Mouse (Mus musculus) CH12.LX (cell line): ENCODE measurements around the gene Ulk4. TPM values are rescaled to one million over a fixed set of nuclear protein-coding genes. Genes with fewer than 3 reads are reported as not detected.

Experiments used
- DNase-seq: peaks from one replicate; pipeline ENCODE4 v3.0.0-alpha.2; 2013; ENCODE audit errors: extremely low read depth
- H3K27ac ChIP-seq: 2 replicates; pipeline ENCODE4 v1.5.1; 2012; ENCODE audit warnings: low read depth, mild to moderate bottlenecking, control low read depth, moderate library complexity; ENCODE audit not compliant: insufficient read depth
- H3K27me3 ChIP-seq: replicated peaks from 2 replicates; pipeline ENCODE3; 2012; ENCODE audit warnings: inconsistent platforms
- H3K36me3 ChIP-seq, 2 experiments: replicated peaks in 1 of 2; 2 replicates each; pipeline versions ENCODE3 to v1.6.1; 2012; ENCODE audit warnings: inconsistent platforms in 1 of 2, low read length in 1 of 2, mild to moderate bottlenecking in 1 of 2, mixed read lengths in 1 of 2, moderate library complexity in 1 of 2; ENCODE audit not compliant: control insufficient read depth in 1 of 2, insufficient read depth in 1 of 2
- H3K4me1 ChIP-seq, 2 experiments: 2 replicates each; pipeline ENCODE4 v1.6.1; 2012; ENCODE audit warnings: inconsistent platforms in 1 of 2, moderate library complexity in 1 of 2; ENCODE audit not compliant: insufficient read depth in 2 of 2, control insufficient read depth in 1 of 2
- H3K4me2 ChIP-seq: 2 replicates; pipeline ENCODE4 v1.6.1; 2012; ENCODE audit warnings: low read depth, mild to moderate bottlenecking, control low read depth; ENCODE audit not compliant: poor library complexity, insufficient read depth, severe bottlenecking
- H3K4me3 ChIP-seq, 3 experiments: fragments of 150-350 bp in 1 of 3; sonication (generic) in 1 of 3; replicated peaks in 1 of 3; 2 replicates each; pipeline versions ENCODE3 to v1.5.1; 2011 to 2012; ENCODE audit warnings: low read depth in 2 of 3, low read length in 2 of 3, mild to moderate bottlenecking in 2 of 3, moderate library complexity in 2 of 3, control low read depth in 1 of 3, improper control_type of control experiment in 1 of 3, inconsistent platforms in 1 of 3, mixed read lengths in 1 of 3; ENCODE audit not compliant: poor library complexity in 1 of 3
- H3K79me2 ChIP-seq: replicated peaks from 2 replicates; pipeline ENCODE4 v1.6.1; 2012; ENCODE audit warnings: mild to moderate bottlenecking, moderate library complexity; ENCODE audit not compliant: control insufficient read depth, poor library complexity, insufficient read depth, severe bottlenecking; ENCODE audit errors: extremely low read depth
- H3K9ac ChIP-seq: 2 replicates; pipeline ENCODE4 v1.6.1; 2012; ENCODE audit warnings: low read depth, mild to moderate bottlenecking, control low read depth, moderate library complexity; ENCODE audit not compliant: insufficient read depth
- H3K9me3 ChIP-seq: replicated peaks from 2 replicates; pipeline ENCODE3; 2012; ENCODE audit warnings: low read length, inconsistent platforms, mixed read lengths
- CHD1 ChIP-seq: IDR thresholded peaks from 2 replicates; pipeline ENCODE4 v1.6.1; 2012; ENCODE audit warnings: low read depth, low read length, improper control_type of control experiment, inconsistent platforms
- CHD2 ChIP-seq: IDR thresholded peaks from 2 replicates; pipeline ENCODE4 v1.6.1; 2011; ENCODE audit warnings: low read length, improper control_type of control experiment
- E2F4 ChIP-seq: IDR thresholded peaks from 2 replicates; pipeline ENCODE4 v1.6.1; 2011; ENCODE audit warnings: low read depth, low read length, improper control_type of control experiment; ENCODE audit not compliant: insufficient replicate concordance
- GABPA ChIP-seq: IDR thresholded peaks from 2 replicates; pipeline ENCODE4 v1.6.1; 2012; ENCODE audit warnings: low read depth, low read length, improper control_type of control experiment, inconsistent platforms; ENCODE audit not compliant: insufficient replicate concordance
- IRF4 ChIP-seq: IDR thresholded peaks from 2 replicates; pipeline ENCODE4 v1.6.1; 2014; ENCODE audit warnings: low read depth, mild to moderate bottlenecking, inconsistent platforms, low read length, improper control_type of control experiment
- JUN ChIP-seq: IDR thresholded peaks from 2 replicates; pipeline ENCODE4 v1.6.1; 2011; ENCODE audit warnings: low read depth, mild to moderate bottlenecking, low read length, improper control_type of control experiment, moderate library complexity; ENCODE audit not compliant: insufficient read depth
- JUND ChIP-seq: conservative IDR thresholded peaks from 2 replicates; pipeline ENCODE4 v1.6.1; 2011; ENCODE audit warnings: low read depth, low read length, improper control_type of control experiment
- KAT2A ChIP-seq: IDR thresholded peaks from 2 replicates; pipeline ENCODE4 v1.6.1; 2012; ENCODE audit warnings: low read length, improper control_type of control experiment, inconsistent platforms; ENCODE audit not compliant: insufficient replicate concordance
- MAFK ChIP-seq: IDR thresholded peaks from 2 replicates; pipeline ENCODE4 v1.6.1; 2011; ENCODE audit warnings: low read length, improper control_type of control experiment; ENCODE audit not compliant: insufficient replicate concordance
- MAX ChIP-seq: IDR thresholded peaks from 2 replicates; pipeline ENCODE4 v1.6.1; 2011; ENCODE audit warnings: low read length, improper control_type of control experiment
- MEF2A ChIP-seq: IDR thresholded peaks from 2 replicates; pipeline ENCODE4 v1.6.1; 2014; ENCODE audit warnings: low read depth, mild to moderate bottlenecking, inconsistent platforms, low read length, improper control_type of control experiment, borderline replicate concordance
- MYC ChIP-seq: IDR thresholded peaks from 2 replicates; pipeline ENCODE4 v1.6.1; 2011; ENCODE audit warnings: low read depth, mild to moderate bottlenecking, improper control_type of control experiment, low read length
- NELFE ChIP-seq: IDR thresholded peaks from 2 replicates; pipeline ENCODE4 v1.6.1; 2011; ENCODE audit warnings: low read depth, low read length, improper control_type of control experiment
- PAX5 ChIP-seq: IDR thresholded peaks from 2 replicates; pipeline ENCODE4 v1.6.1; 2012; ENCODE audit warnings: low read length, inconsistent platforms, mixed read lengths
- POLR2A ChIP-seq: IDR thresholded peaks from 2 replicates; pipeline ENCODE4 v1.6.1; 2011; ENCODE audit warnings: low read depth, mild to moderate bottlenecking, improper control_type of control experiment, low read length
- RCOR1 ChIP-seq: conservative IDR thresholded peaks from 2 replicates; pipeline ENCODE4 v1.6.1; 2012; ENCODE audit warnings: low read depth, mild to moderate bottlenecking, inconsistent platforms, low read length, improper control_type of control experiment
- SIN3A ChIP-seq: IDR thresholded peaks from 2 replicates; pipeline ENCODE4 v1.6.1; 2012; ENCODE audit warnings: low read length, improper control_type of control experiment, inconsistent platforms
- SMC3 ChIP-seq: IDR thresholded peaks from 2 replicates; pipeline ENCODE4 v1.6.1; 2011; ENCODE audit warnings: low read depth, low read length, improper control_type of control experiment
- TBP ChIP-seq: conservative IDR thresholded peaks from 2 replicates; pipeline ENCODE4 v1.6.1; 2011; ENCODE audit warnings: low read depth, low read length, improper control_type of control experiment
- TCF12 ChIP-seq: IDR thresholded peaks from 2 replicates; pipeline ENCODE4 v1.6.1; 2014; ENCODE audit warnings: low read depth, mild to moderate bottlenecking, inconsistent platforms, low read length, improper control_type of control experiment
- UBTF ChIP-seq: IDR thresholded peaks from 2 replicates; pipeline ENCODE4 v1.6.1; 2012; ENCODE audit warnings: low read depth, mild to moderate bottlenecking, inconsistent platforms, low read length, improper control_type of control experiment, moderate library complexity
- USF2 ChIP-seq: conservative IDR thresholded peaks from 2 replicates; pipeline ENCODE4 v1.6.1; 2011; ENCODE audit warnings: low read depth, low read length, improper control_type of control experiment
- ZC3H11A ChIP-seq: IDR thresholded peaks from 2 replicates; pipeline ENCODE4 v1.6.1; 2012; ENCODE audit warnings: low read depth, mild to moderate bottlenecking, inconsistent platforms, low read length, improper control_type of control experiment
- ZKSCAN1 ChIP-seq: IDR thresholded peaks from 2 replicates; pipeline ENCODE4 v1.6.1; 2012; ENCODE audit warnings: low read depth, inconsistent platforms, low read length, improper control_type of control experiment, borderline replicate concordance
- ZNF384 ChIP-seq: IDR thresholded peaks from 2 replicates; pipeline ENCODE4 v1.6.1; 2012; ENCODE audit warnings: low read depth, low read length, improper control_type of control experiment, inconsistent platforms
- dilution Hi-C: fragments of 300-500 bp; cut with MboI; formaldehyde crosslinking; loops from 2 replicates; pipeline ENCODE4 v1.14.3; 2020; ENCODE audit warnings: low sequenced_read_pairs; ENCODE audit not compliant: extremely low pct_unique_long_range_greater_than_20kb, extremely low pct_ligation_motif_present
- in situ Hi-C: fragments of 300-500 bp; cut with MboI; formaldehyde crosslinking; loops from 3 replicates; pipeline ENCODE4 v1.14.3; 2019; ENCODE audit warnings: low sequenced_read_pairs, low pct_ligation_motif_present, low pct_unique_long_range_greater_than_20kb, mixed read lengths
- polyA plus RNA-seq: library from polyadenylated mRNA; unstranded; fragments of >175 nt; gene quantifications from 2 replicates; pipeline ENCODE4 v1.2.1, GENCODE M21; 2012; ENCODE audit warnings: low read depth; ENCODE audit not compliant: insufficient read length
- total RNA-seq, 2 experiments: library from RNA; depleted of rRNA; stranded (reverse); fragments of 300-350 nt in 1 of 2; fragments of >200 nt in 1 of 2; gene quantifications; 2 replicates each; pipeline ENCODE4 v1.2.3; 2012 to 2014

Ulk4 gene
- total and polyA plus RNA-seq, 3 experiments, result 1.6 to 25.8 (median 18.5) TPM

GRCm38 (mm10) chr9:120936351-120936750, 340.6 kb downstream of the Ulk4 start (continued):
- peak; percentile 54 for TF ChIP-seq IRF4
- TF ChIP-seq JUND, result no peak
- no peak for TF ChIP-seq ZNF384
- no peak for TF ChIP-seq JUN
- no peak for TF ChIP-seq CHD2
- no peak for TF ChIP-seq ZKSCAN1
- peak; percentile 67 for TF ChIP-seq SIN3A
- no peak for TF ChIP-seq PAX5
- TF ChIP-seq MAFK, result no peak

GRCm38 (mm10) chr9:120935634-120935922, 341.4 kb downstream of the Ulk4 start:
- no peak for DNase-seq
- Histone ChIP-seq H3K36me3 (peaks cover 0 to 35% of the 10 kb centered on the region in 2 experiments), H3K27ac (no peak overlapping the region), H3K4me2 (peak overlapping the region; percentile 98), H3K27me3 (no peaks in the 10 kb centered on the region), H3K4me3 (peak overlapping the region; percentile 81 to 93 (median 89)), H3K9me3 (no peaks in the 10 kb centered on the region), H3K79me2 (peaks cover 70% of the 10 kb centered on the region), H3K9ac (peak overlapping the region; percentile 87; the same call in 1 of the 2 replicates), H3K4me1 (peaks cover 0 to 59% of the 10 kb centered on the region in 2 experiments; a peak in 2 of 4 replicates)
- dilution Hi-C loops, result no loop called here
- no peak for TF ChIP-seq USF2
- TF ChIP-seq PAX5, result no peak
- no peak for TF ChIP-seq CHD1
- no peak for TF ChIP-seq SMC3
- no peak for TF ChIP-seq CHD2
- TF ChIP-seq TCF12, result no peak
- TF ChIP-seq NELFE, result no peak
- no peak for TF ChIP-seq ZC3H11A
- TF ChIP-seq TBP, result no peak
- TF ChIP-seq JUN, result no peak
- TF ChIP-seq KAT2A, result no peak
- no peak for TF ChIP-seq MAX
- TF ChIP-seq UBTF, result no peak
- no peak for TF ChIP-seq E2F4
- no peak for TF ChIP-seq MEF2A
- no peak for TF ChIP-seq GABPA
- TF ChIP-seq RCOR1, result no peak
- TF ChIP-seq MYC, result no peak
- TF ChIP-seq POLR2A, result no peak
- in situ Hi-C loops, result no loop called here
